Comparison of ENCODE assay signal across 9 mouse cellular contexts in the genomic region with DNA sequence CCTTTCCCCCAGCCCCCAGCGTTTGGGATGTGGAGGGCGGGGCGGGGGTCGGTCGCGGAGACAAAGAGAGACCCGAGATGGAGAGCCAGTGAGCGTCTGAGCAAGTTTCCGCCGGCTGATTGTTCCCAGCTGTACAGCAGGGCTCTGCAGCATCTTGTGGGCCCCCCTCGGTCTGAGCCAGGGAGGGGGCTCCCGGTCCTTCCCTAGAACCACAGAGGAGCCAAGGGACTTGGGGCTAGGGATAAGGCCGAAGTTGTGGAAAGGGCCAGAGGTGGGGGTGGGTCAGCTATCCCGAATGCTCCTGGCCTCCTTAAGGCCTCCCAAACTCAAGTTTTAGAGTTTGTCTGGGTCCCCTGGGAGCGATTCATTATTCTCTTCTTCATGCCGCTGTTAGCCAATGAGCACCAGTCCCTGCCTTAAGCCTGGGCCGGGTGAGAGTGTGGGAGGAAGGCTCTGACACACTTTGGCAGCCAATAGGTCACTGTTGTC. TPM values are rescaled to one million over a fixed set of nuclear protein-coding genes. Genes with fewer than 3 reads are reported as not detected.
DNase-seq lines count a peak whose midpoint lies in the region; ATAC-seq and TF ChIP-seq lines count a peak whose summit lies in the region.
"Had no signal": no experiment of that assay in that cellular context is flagged by ENCODE, and none has a peak within 500 bp of the region (broad histone marks: within the 10 kb centered on the region; RNA-seq: fewer than 3 reads in every experiment).

No protein-coding gene starts in this region.

- H3K36me3 ChIP-seq in ES-Bruce4 (ENCODE audit: control insufficient read depth, insufficient read depth, low read length, poor library complexity, severe bottlenecking), result no peaks in the 10 kb centered on the region
- H3K36me3 ChIP-seq in liver, embryonic 12.5 days, result peaks cover 22% of the 10 kb centered on the region
- H3K36me3 ChIP-seq in neural tube, embryonic 15.5 days, result peaks cover 51% of the 10 kb centered on the region

- no peak for TF ChIP-seq POLR2A in ES-Bruce4 (IDR thresholded peaks at IDR 0.05; ENCODE audit: insufficient read depth, low read length)

- no peaks in the 10 kb centered on the region for H3K27me3 ChIP-seq in ES-Bruce4 (ENCODE audit: control insufficient read depth, insufficient read depth, low read length, poor library complexity, severe bottlenecking)
- H3K27me3 ChIP-seq in liver, embryonic 12.5 days (replicated peaks), result peaks cover 45% of the 10 kb centered on the region
- H3K27me3 ChIP-seq in neural tube, embryonic 15.5 days (replicated peaks), result no peaks in the 10 kb centered on the region

- no peak overlapping the region for H3K27ac ChIP-seq in ES-Bruce4 (ENCODE audit: insufficient read depth, low read length)
- H3K27ac ChIP-seq in liver, embryonic 12.5 days, result no peak overlapping the region
- peak overlapping the region; percentile 68 for H3K27ac ChIP-seq in neural tube, embryonic 15.5 days (replicated peaks)
- H3K27ac ChIP-seq: macrophage had no signal

- peak overlapping the region; percentile 23; the same call in 1 of the 2 replicates for H3K9ac ChIP-seq in ES-Bruce4 (ENCODE audit: low read depth, poor library complexity, severe bottlenecking)
- H3K9ac ChIP-seq in liver, embryonic 12.5 days, result peak overlapping the region; percentile 37; the same call in 1 of the 2 replicates
- peak overlapping the region; percentile 77 for H3K9ac ChIP-seq in neural tube, embryonic 15.5 days (replicated peaks)

- TF ChIP-seq CTCF in ES-Bruce4 (IDR thresholded peaks at IDR 0.05; ENCODE audit: low read depth, low read length), result no peak

- no peak for TF ChIP-seq EP300 in ES-Bruce4 (IDR thresholded peaks at IDR 0.05; ENCODE audit: insufficient read depth, low read depth, low read length)

- DNase-seq in embryo, embryonic 9.5 days (ENCODE audit: extremely low spot score), result peak; percentile 73
- DNase-seq in heart, postnatal 10 days, result peak; percentile 57 to 68

- 19% methylated on average over 17 of the region's 17 CpGs for WGBS in liver, embryonic 12.5 days (ENCODE audit: insufficient replicate concordance)
- WGBS in neural tube, embryonic 15.5 days, result under 1% methylated on average over 17 of the region's 17 CpGs

- H3K9me3 ChIP-seq in ES-Bruce4 (replicated peaks; ENCODE audit: control insufficient read depth, insufficient read depth, low read length, poor library complexity, severe bottlenecking), result peaks cover 9% of the 10 kb centered on the region; the same call in 1 of the 2 replicates
- no peaks in the 10 kb centered on the region for H3K9me3 ChIP-seq in liver, embryonic 12.5 days (replicated peaks)
- no peaks in the 10 kb centered on the region for H3K9me3 ChIP-seq in neural tube, embryonic 15.5 days (replicated peaks)

- no peak for ATAC-seq in liver, embryonic 12.5 days
- peak; percentile 36 for ATAC-seq in neural tube, embryonic 15.5 days (ENCODE audit: low FRiP score)
- no peak for ATAC-seq in erythroblast, adult 5-6 weeks (replicated peaks; ENCODE audit: low FRiP score, poor library complexity, severe bottlenecking)
- no peak for ATAC-seq in frontal cortex, adult (ENCODE audit: low TSS enrichment)
- no peak for ATAC-seq in cerebellum, adult (ENCODE audit: insufficient number of reproducible peaks, low FRiP score, low TSS enrichment)

- no peaks in the 10 kb centered on the region for H3K4me1 ChIP-seq in ES-Bruce4 (ENCODE audit: control insufficient read depth, insufficient read depth, low read length)
- H3K4me1 ChIP-seq in liver, embryonic 12.5 days, result peaks cover 27% of the 10 kb centered on the region
- peaks cover 37% of the 10 kb centered on the region for H3K4me1 ChIP-seq in neural tube, embryonic 15.5 days

- peak overlapping the region; percentile 68 for H3K4me2 ChIP-seq in liver, embryonic 12.5 days
- peak overlapping the region; percentile 84 for H3K4me2 ChIP-seq in neural tube, embryonic 15.5 days

- intact Hi-C loops in heart, postnatal 10 days (cut with DNase I), result no loop called here

- H3K4me3 ChIP-seq in ES-Bruce4 (ENCODE audit: low read depth, low read length), result peak overlapping the region; percentile 43
- peak overlapping the region; percentile 47 for H3K4me3 ChIP-seq in liver, embryonic 12.5 days
- peak overlapping the region; percentile 55 for H3K4me3 ChIP-seq in neural tube, embryonic 15.5 days (replicated peaks)

RNA-seq across cellular contexts. Expression of a gene that starts 0.8 kb away (rescaled TPM):
- polyA plus RNA-seq in ES-Bruce4 (2011; ENCODE audit: insufficient read depth, insufficient read length, low read depth, missing spikeins), result 4.5 and 5.2 TPM in 2 replicates
- total RNA-seq in heart, postnatal 10 days (2021), result 10 to 100 TPM; 47.6 to 53.7 TPM
- 40.7 and 46.7 TPM in 2 replicates for polyA plus RNA-seq in liver, embryonic 12.5 days (2016; fragmentation: Nextera tagmentation; extraction: Ambion mirVana)
- 210 and 222 TPM in 2 replicates for polyA plus RNA-seq in neural tube, embryonic 15.5 days (2015; fragmentation: Nextera tagmentation; extraction: Ambion mirVana)
- total RNA-seq in erythroblast, adult 5-6 weeks (2015; ENCODE audit: low replicate concordance), result not detected in 2 replicates
- total RNA-seq in erythroblast, adult 5-6 weeks (2017; ENCODE audit: low replicate concordance), result not detected in 2 replicates
- polyA plus RNA-seq: macrophage had no signal

RNA-seq across cellular contexts. Expression of a gene that starts 24.3 kb away (rescaled TPM):
- polyA plus RNA-seq in ES-Bruce4 (2011; ENCODE audit: insufficient read depth, insufficient read length, low read depth, missing spikeins), result 16.8 and 17.0 TPM in 2 replicates
- total RNA-seq in heart, postnatal 10 days (2021), result 10 to 100 TPM; 20.0 to 24.7 TPM
- 30.8 and 31.4 TPM in 2 replicates for polyA plus RNA-seq in liver, embryonic 12.5 days (2016; fragmentation: Nextera tagmentation; extraction: Ambion mirVana)
- polyA plus RNA-seq in neural tube, embryonic 15.5 days (2015; fragmentation: Nextera tagmentation; extraction: Ambion mirVana), result 162 and 188 TPM in 2 replicates
- 6.7 and 10.0 TPM in 2 replicates for total RNA-seq in erythroblast, adult 5-6 weeks (2015; ENCODE audit: low replicate concordance)
- 4.9 and 5.9 TPM in 2 replicates for total RNA-seq in erythroblast, adult 5-6 weeks (2017; ENCODE audit: low replicate concordance)

RNA-seq across cellular contexts. Expression of a gene that starts 49.4 kb away (rescaled TPM):
- 35.0 TPM in 2 replicates for polyA plus RNA-seq in ES-Bruce4 (2011; ENCODE audit: insufficient read depth, insufficient read length, low read depth, missing spikeins)
- total RNA-seq in heart, postnatal 10 days (2021), result 1 to 10 TPM; 7.0 to 7.4 TPM
- polyA plus RNA-seq in liver, embryonic 12.5 days (2016; fragmentation: Nextera tagmentation; extraction: Ambion mirVana), result 1.8 and 2.0 TPM in 2 replicates
- 4.5 and 4.9 TPM in 2 replicates for polyA plus RNA-seq in neural tube, embryonic 15.5 days (2015; fragmentation: Nextera tagmentation; extraction: Ambion mirVana)
- not detected in 2 replicates for total RNA-seq in erythroblast, adult 5-6 weeks (2015; ENCODE audit: low replicate concordance)
- total RNA-seq in erythroblast, adult 5-6 weeks (2017; ENCODE audit: low replicate concordance), result 0.34 and 4.9 TPM in 2 replicates

RNA-seq across cellular contexts. Expression of a gene that starts 50.0 kb away (rescaled TPM):
- 99.6 and 103 TPM in 2 replicates for polyA plus RNA-seq in ES-Bruce4 (2011; ENCODE audit: insufficient read depth, insufficient read length, low read depth, missing spikeins)
- 100 to 1,000 TPM; 725 to 746 TPM for total RNA-seq in heart, postnatal 10 days (2021)
- polyA plus RNA-seq in liver, embryonic 12.5 days (2016; fragmentation: Nextera tagmentation; extraction: Ambion mirVana), result 241 and 248 TPM in 2 replicates
- polyA plus RNA-seq in neural tube, embryonic 15.5 days (2015; fragmentation: Nextera tagmentation; extraction: Ambion mirVana), result 492 and 530 TPM in 2 replicates
- total RNA-seq in erythroblast, adult 5-6 weeks (2015; ENCODE audit: low replicate concordance), result 46.7 and 50.4 TPM in 2 replicates
- total RNA-seq in erythroblast, adult 5-6 weeks (2017; ENCODE audit: low replicate concordance), result 20.5 and 34.4 TPM in 2 replicates

Comparison
In these comparisons a context has a peak if more than half of its experiments do, and no peak if none do; other contexts are left out.
1. H3K9ac ChIP-seq: peak in every context shown above with its lines; median percentile 77 in neural tube, embryonic 15.5 days; 37 in liver, embryonic 12.5 days; 23 in ES-Bruce4.